Mouse (Mus musculus) forebrain, embryonic 13.5 days (tissue): ENCODE measurements around the gene Farsb. TPM values are rescaled to one million over a fixed set of nuclear protein-coding genes. Genes with fewer than 3 reads are reported as not detected.

Experiments used
- ATAC-seq: fragments of 200-750 bp; cut with Nextera tagmentation; 2 replicates; pipeline ENCODE4 v1.8.0; 2017
- H3K27ac ChIP-seq: fragments of 300-500 bp; sonication (generic); 2 replicates; pipeline ENCODE4 v1.5.1; 2015; ENCODE audit warnings: inconsistent platforms, mild to moderate bottlenecking, moderate library complexity
- H3K27me3 ChIP-seq: fragments of 300-500 bp; sonication (generic); 2 replicates; pipeline ENCODE4 v1.6.1; 2015; ENCODE audit warnings: mild to moderate bottlenecking, inconsistent platforms
- H3K36me3 ChIP-seq: fragments of 300-500 bp; sonication (generic); 2 replicates; pipeline ENCODE4 v1.6.1; 2015; ENCODE audit warnings: mild to moderate bottlenecking, inconsistent platforms; ENCODE audit not compliant: poor library complexity, severe bottlenecking
- H3K4me1 ChIP-seq: fragments of 300-500 bp; sonication (generic); 2 replicates; pipeline ENCODE4 v1.6.1; 2015; ENCODE audit warnings: inconsistent platforms
- H3K4me2 ChIP-seq: fragments of 300-500 bp; sonication (generic); 2 replicates; pipeline ENCODE4 v1.6.1; 2015; ENCODE audit warnings: inconsistent platforms, mild to moderate bottlenecking, moderate library complexity
- H3K4me3 ChIP-seq: fragments of 300-500 bp; sonication (generic); 2 replicates; pipeline ENCODE4 v1.5.1; 2015; ENCODE audit warnings: mild to moderate bottlenecking, inconsistent platforms
- H3K9ac ChIP-seq: fragments of 300-500 bp; sonication (generic); 2 replicates; pipeline ENCODE4 v1.6.1; 2015; ENCODE audit warnings: mild to moderate bottlenecking, inconsistent platforms
- H3K9me3 ChIP-seq: fragments of 300-500 bp; sonication (generic); replicated peaks from 2 replicates; pipeline ENCODE4 v1.6.1; 2016; ENCODE audit warnings: inconsistent platforms
- WGBS: fragments of 180-500 bp; shearing (Covaris S2); methylation state at CpG from one replicate; pipeline ENCODE4 v1.1.7; 2015; 5-methylcytosine and 5-hydroxymethylcytosine counted together
- polyA plus RNA-seq: library from polyadenylated mRNA; unstranded; fragments of >200 nt; fragmentation: Nextera tagmentation; extraction: Ambion mirVana; gene quantifications from 2 replicates; pipeline ENCODE4 v1.2.1, GENCODE M21; 2015

Gene Farsb
- polyA plus RNA-seq, 1 experiment from 2014 or later = 142 TPM

DNA sequence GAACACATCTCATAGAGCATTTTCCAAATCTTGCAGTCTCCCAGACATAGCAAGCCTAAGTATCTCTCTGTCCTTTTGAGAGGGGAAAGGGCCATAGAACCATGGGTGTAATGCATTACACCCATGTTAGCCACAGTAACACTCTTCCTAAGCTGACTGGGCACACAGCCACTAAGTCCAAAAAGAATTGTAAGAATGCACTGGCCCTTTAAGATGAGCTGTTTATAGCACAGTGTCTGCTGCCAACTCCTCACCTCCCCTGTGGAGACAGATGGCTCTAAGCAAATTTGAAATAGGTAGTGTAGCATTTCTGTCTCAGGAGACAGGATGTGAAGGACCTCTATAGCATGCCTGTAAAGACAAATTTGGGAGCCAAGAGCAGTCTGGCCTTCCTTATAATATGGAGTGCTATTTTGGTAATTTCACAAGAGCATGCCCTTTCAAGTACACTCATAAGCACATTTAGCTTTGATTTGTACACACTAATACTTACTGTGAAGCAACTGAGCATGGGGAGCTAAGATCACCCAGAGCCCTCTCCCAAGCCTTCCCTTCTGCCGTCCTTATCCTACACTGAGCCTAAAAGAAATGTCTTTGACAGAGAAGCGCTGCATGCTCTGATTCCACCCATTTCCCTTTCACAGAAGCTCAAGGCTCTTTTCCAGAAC is 117.0 kb downstream of the Farsb start:
- no peak overlapping the region for H3K27ac ChIP-seq
- H3K27me3 ChIP-seq = no peaks in the 10 kb centered on the region
- 92% methylated on average over 2 of the region's 2 CpGs for WGBS
- no peaks in the 10 kb centered on the region for H3K36me3 ChIP-seq
- no peak overlapping the region for H3K4me2 ChIP-seq
- H3K9me3 ChIP-seq = peaks cover 13% of the 10 kb centered on the region
- H3K4me1 ChIP-seq = peaks cover 23% of the 10 kb centered on the region
- ATAC-seq = peak; percentile 71
- no peak overlapping the region for H3K9ac ChIP-seq
- H3K4me3 ChIP-seq = no peak overlapping the region

DNA sequence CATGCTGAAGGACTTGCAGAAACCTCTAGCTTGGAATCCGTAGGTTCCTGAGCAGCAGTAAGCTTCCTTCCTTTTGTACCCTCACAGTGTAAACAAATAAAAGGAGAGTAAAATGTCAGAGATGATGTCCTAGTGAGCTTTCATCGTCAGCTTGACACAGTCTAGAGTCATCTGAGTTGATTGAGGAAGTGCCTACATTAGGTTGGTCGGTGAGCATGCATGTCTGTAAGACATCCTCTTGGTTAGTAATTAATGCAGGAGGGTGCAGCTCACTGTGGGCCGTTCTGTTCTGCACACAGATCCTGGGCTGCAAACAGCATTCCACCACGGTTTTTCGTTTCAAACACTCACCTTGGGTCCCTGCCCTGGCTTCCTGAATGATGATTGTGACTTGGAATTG is 118.6 kb downstream of the Farsb start:
- no peak overlapping the region for H3K4me2 ChIP-seq
- H3K36me3 ChIP-seq = no peaks in the 10 kb centered on the region
- ATAC-seq = no peak
- H3K4me3 ChIP-seq = no peak overlapping the region
- H3K27me3 ChIP-seq = no peaks in the 10 kb centered on the region
- H3K9ac ChIP-seq = no peak overlapping the region
- H3K9me3 ChIP-seq = peaks cover 13% of the 10 kb centered on the region
- H3K27ac ChIP-seq = no peak overlapping the region
- WGBS = 71% methylated on average over 6 of the region's 6 CpGs
- peaks cover 26% of the 10 kb centered on the region for H3K4me1 ChIP-seq

Other genes with a start within 250 kb of the Farsb start
- 0.37 and 0.62 TPM in 2 replicates for gene Sgpp2, start 178.6 kb downstream of the Farsb start, polyA plus RNA-seq
- gene Mogat1, start 22.1 kb upstream of the Farsb start, polyA plus RNA-seq = 0.21 and 0.49 TPM in 2 replicates
- gene BC035947, start 23.3 kb upstream of the Farsb start, polyA plus RNA-seq = 0.12 and 0.57 TPM in 2 replicates
- 63.4 and 76.1 TPM in 2 replicates for gene Acsl3, start 168.9 kb upstream of the Farsb start, polyA plus RNA-seq
- 2.8 and 3.2 TPM in 2 replicates for gene Utp14b, start 169.1 kb upstream of the Farsb start, polyA plus RNA-seq